Comparison of ENCODE assay signal across 8 mouse cellular contexts in the genomic region with DNA sequence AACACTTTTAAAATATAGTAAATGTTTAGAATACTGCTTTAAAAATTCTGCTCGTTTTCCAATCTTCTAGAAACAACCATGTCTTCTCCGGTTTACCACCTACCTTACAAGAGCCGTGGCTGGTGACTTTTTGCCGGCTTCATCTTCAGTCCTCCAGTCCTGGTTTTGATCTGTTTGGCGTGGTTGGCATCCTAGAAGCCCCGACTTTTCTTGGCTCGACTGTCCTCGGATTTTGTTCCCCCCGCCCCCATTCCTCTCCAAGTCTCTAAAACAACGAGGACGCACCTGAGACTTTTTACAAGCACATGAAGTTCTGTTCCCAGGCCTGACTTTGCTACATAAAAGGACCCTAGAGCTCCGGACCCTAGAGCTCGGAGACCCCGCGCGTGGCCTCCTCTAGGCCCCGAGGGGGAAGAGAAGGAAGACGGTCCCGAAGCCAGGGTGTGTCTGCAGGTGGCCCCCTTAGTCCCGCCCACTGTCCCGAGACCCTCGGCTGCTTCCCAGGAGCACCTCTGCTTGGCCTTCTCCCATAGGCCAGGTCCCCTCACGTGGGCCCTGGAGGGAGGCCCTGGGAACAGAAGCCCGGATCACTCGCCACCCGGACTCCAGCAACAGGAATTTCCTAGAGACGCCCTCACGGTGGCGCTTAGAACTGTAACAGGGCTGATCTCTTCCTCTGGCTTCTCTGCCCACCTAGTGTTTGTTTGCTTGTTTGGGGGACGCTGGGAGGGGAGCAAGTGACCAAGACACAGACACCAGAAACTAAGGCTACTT.
DNase-seq lines count a peak whose midpoint lies in the region; ATAC-seq and TF ChIP-seq lines count a peak whose summit lies in the region.

No protein-coding gene starts in this region.

- peak overlapping the region; percentile 49 for H3K4me3 ChIP-seq in forebrain, embryonic 13.5 days
- H3K4me3 ChIP-seq in heart, embryonic 16.5 days (ENCODE audit: low read length): peak overlapping the region; percentile 69
- peak overlapping the region; percentile 53 to 57 for H3K4me3 ChIP-seq in liver, embryonic 14.5 days (ENCODE audit: insufficient read depth in 1 of 2, low read depth in 2 of 2, low read length in 2 of 2)
- H3K4me3 ChIP-seq in neural tube, embryonic 11.5 days (ENCODE audit: low read depth, low read length): peak overlapping the region; percentile 46

- WGBS in forebrain, embryonic 13.5 days: 18% methylated on average over 27 of the region's 30 CpGs
- WGBS in heart, embryonic 16.5 days: 12% methylated on average over 30 of the region's 30 CpGs
- WGBS in liver, embryonic 14.5 days (ENCODE audit: insufficient replicate concordance): 9% methylated on average over 30 of the region's 30 CpGs
- WGBS in neural tube, embryonic 11.5 days: 20% methylated on average over 30 of the region's 30 CpGs

- peak; percentile 46 for TF ChIP-seq CTCF in liver, embryonic 14.5 days (IDR thresholded peaks at IDR 0.05; ENCODE audit: low read depth)

- H3K27ac ChIP-seq in forebrain, embryonic 13.5 days: no peak overlapping the region
- H3K27ac ChIP-seq in heart, embryonic 16.5 days (ENCODE audit: low read length): peak overlapping the region; percentile 69
- no peak overlapping the region for H3K27ac ChIP-seq in liver, embryonic 14.5 days
- no peak overlapping the region for H3K27ac ChIP-seq in neural tube, embryonic 11.5 days (ENCODE audit: low read depth, low read length)

- ATAC-seq in forebrain, embryonic 13.5 days: peak; percentile 99
- ATAC-seq in heart, embryonic 16.5 days (replicated peaks; ENCODE audit: extremely low read depth, insufficient read depth, low FRiP score): peak; percentile 99
- peak; percentile 86 for ATAC-seq in liver, embryonic 14.5 days (ENCODE audit: insufficient read depth)
- peak; percentile 100 for ATAC-seq in neural tube, embryonic 11.5 days (ENCODE audit: insufficient read depth, low FRiP score, low TSS enrichment)

- H3K9ac ChIP-seq in forebrain, embryonic 13.5 days: peak overlapping the region; percentile 56
- peak overlapping the region; percentile 72 for H3K9ac ChIP-seq in heart, embryonic 16.5 days (ENCODE audit: low read length)
- peak overlapping the region; percentile 42 for H3K9ac ChIP-seq in liver, embryonic 14.5 days (replicated peaks)
- peak overlapping the region; percentile 32 for H3K9ac ChIP-seq in neural tube, embryonic 11.5 days (ENCODE audit: low read length)

- no peaks in the 10 kb centered on the region for H3K4me1 ChIP-seq in forebrain, embryonic 13.5 days
- 0 out of 2 replicates have a peak, but pooled peaks cover 2% of the 10 kb centered on the region for H3K4me1 ChIP-seq in heart, embryonic 16.5 days (ENCODE audit: control insufficient read depth, insufficient read depth, low read length)
- no peaks in the 10 kb centered on the region for H3K4me1 ChIP-seq in liver, embryonic 14.5 days (replicated peaks; ENCODE audit: control insufficient read depth in 2 of 2, insufficient read depth in 2 of 2, low read length in 1 of 2)
- no peaks in the 10 kb centered on the region for H3K4me1 ChIP-seq in neural tube, embryonic 11.5 days (ENCODE audit: control insufficient read depth, insufficient read depth, low read length)

- peak overlapping the region; percentile 60 for H3K4me2 ChIP-seq in forebrain, embryonic 13.5 days
- peak overlapping the region; percentile 69 for H3K4me2 ChIP-seq in heart, embryonic 16.5 days (ENCODE audit: low read depth, low read length)
- peak overlapping the region; percentile 66 for H3K4me2 ChIP-seq in liver, embryonic 14.5 days (ENCODE audit: low read depth)
- peak overlapping the region; percentile 51 for H3K4me2 ChIP-seq in neural tube, embryonic 11.5 days (ENCODE audit: low read depth)

- no peak for TF ChIP-seq EP300 in liver, embryonic 14.5 days (IDR thresholded peaks at IDR 0.05; ENCODE audit: low read depth)

- no peaks in the 10 kb centered on the region for H3K9me3 ChIP-seq in forebrain, embryonic 13.5 days (replicated peaks)
- H3K9me3 ChIP-seq in heart, embryonic 16.5 days (replicated peaks; ENCODE audit: control insufficient read depth, low read length): no peaks in the 10 kb centered on the region
- no peaks in the 10 kb centered on the region for H3K9me3 ChIP-seq in liver, embryonic 14.5 days (ENCODE audit: control insufficient read depth, low read length)
- H3K9me3 ChIP-seq in neural tube, embryonic 11.5 days (ENCODE audit: control insufficient read depth, low read length): no peaks in the 10 kb centered on the region

- no peaks in the 10 kb centered on the region for H3K27me3 ChIP-seq in forebrain, embryonic 13.5 days
- no peaks in the 10 kb centered on the region for H3K27me3 ChIP-seq in heart, embryonic 16.5 days (ENCODE audit: control insufficient read depth, insufficient read depth, low read length)
- H3K27me3 ChIP-seq in liver, embryonic 14.5 days (ENCODE audit: control insufficient read depth, insufficient read depth, low read length): no peaks in the 10 kb centered on the region
- no peaks in the 10 kb centered on the region for H3K27me3 ChIP-seq in neural tube, embryonic 11.5 days (ENCODE audit: control insufficient read depth, insufficient read depth, low read length)

- DNase-seq in ES-CJ7 (ENCODE audit: low read depth, low spot score): peak; percentile 92
- DNase-seq in c-Kit-positive CD71-positive TER-119-positive erythroid progenitor cells, embryonic 14.5 days (ENCODE audit: low spot score): peak; percentile 60
- peak; percentile 82 to 94 for DNase-seq in kidney, postnatal 25 days
- DNase-seq in liver, embryonic 14.5 days (ENCODE audit: low read depth in 3 of 3, low spot score in 3 of 3): peak; percentile 50 to 54 (median 50)
- peak; percentile 83 for DNase-seq in neural tube, embryonic 11.5 days (ENCODE audit: low spot score)
- DNase-seq in testis, postnatal 14 days (ENCODE audit: low spot score): peak; percentile 86

- no peaks in the 10 kb centered on the region for H3K36me3 ChIP-seq in forebrain, embryonic 13.5 days (ENCODE audit: poor library complexity, severe bottlenecking)
- H3K36me3 ChIP-seq in heart, embryonic 16.5 days (ENCODE audit: control insufficient read depth, insufficient read depth): 0 out of 2 replicates have a peak, but pooled peaks cover 4% of the 10 kb centered on the region
- H3K36me3 ChIP-seq in liver, embryonic 14.5 days (replicated peaks; ENCODE audit: control insufficient read depth, insufficient read depth, low read depth): no peaks in the 10 kb centered on the region
- H3K36me3 ChIP-seq in neural tube, embryonic 11.5 days (ENCODE audit: control insufficient read depth, insufficient read depth, low read length): no peaks in the 10 kb centered on the region
